Mouse (Mus musculus): ENCODE data around the gene Ccdc12. TPM values are rescaled to one million over a fixed set of nuclear protein-coding genes. Genes with fewer than 3 reads are reported as not detected.

Ccdc12 gene
- polyA plus RNA-seq, 1 experiment: 143 TPM

DNA sequence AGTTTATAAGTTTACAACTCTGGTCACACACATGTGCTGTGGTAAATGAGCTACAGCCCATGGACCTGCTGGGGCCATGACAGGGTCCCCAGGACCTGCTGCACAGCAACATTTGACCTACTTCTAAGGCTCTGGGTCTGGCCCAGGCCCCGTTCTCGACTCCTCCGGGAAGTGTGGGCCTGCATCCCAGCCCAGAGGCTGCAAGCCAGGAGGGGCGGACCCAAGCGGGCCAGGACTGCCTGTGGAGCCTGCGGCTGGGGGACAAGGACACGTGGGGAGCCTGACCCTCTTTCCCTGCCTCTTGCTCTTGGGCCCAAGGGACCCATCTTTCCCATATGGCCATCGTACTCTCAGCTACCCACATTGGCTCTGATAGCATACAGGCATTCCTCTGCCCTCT, 102.3 kb downstream of the Ccdc12 start:
- TF ChIP-seq CTCF (IDR thresholded peaks at IDR 0.05; ENCODE audit: low read depth, low read length): no peak
- no peak for TF ChIP-seq POLR2A (IDR thresholded peaks at IDR 0.05; ENCODE audit: borderline replicate concordance, low read depth, low read length)
- H3K27ac ChIP-seq (ENCODE audit: insufficient read depth, low read depth, low read length): no peak overlapping the region
- no peak overlapping the region for H3K4me3 ChIP-seq (ENCODE audit: insufficient read depth, low read length)
- H3K4me1 ChIP-seq (ENCODE audit: control insufficient read depth, insufficient read depth, low read length): no peaks in the 10 kb centered on the region

DNA sequence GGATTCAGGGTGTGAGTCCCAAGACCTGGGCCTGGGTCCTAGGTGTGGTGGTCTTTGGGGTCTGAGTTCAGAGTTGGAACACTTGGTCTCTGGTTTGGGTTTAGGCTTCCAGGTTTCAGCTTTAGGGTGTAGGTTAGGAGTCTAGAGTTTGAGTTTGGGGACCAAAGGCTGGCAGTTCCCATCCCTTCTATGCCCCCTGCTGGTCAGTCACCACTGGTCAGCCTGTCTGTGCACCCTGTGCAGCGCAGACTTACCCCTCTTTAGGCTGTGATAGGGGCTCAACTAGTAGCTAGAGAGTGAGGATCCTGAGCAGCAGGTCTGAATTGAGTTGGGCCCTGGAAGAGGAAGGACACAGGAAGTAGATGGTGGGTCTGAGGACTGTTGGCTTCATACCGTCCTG, 103.0 kb downstream of the Ccdc12 start:
- no peaks in the 10 kb centered on the region for H3K4me1 ChIP-seq (ENCODE audit: control insufficient read depth, insufficient read depth, low read length)
- TF ChIP-seq CTCF (IDR thresholded peaks at IDR 0.05; ENCODE audit: low read depth, low read length) (peak; percentile 72; the same call in 1 of the 2 replicates), POLR2A (IDR thresholded peaks at IDR 0.05; ENCODE audit: borderline replicate concordance, low read depth, low read length) (no peak)
- H3K4me3 ChIP-seq (ENCODE audit: insufficient read depth, low read length): no peak overlapping the region
- no peak overlapping the region for H3K27ac ChIP-seq (ENCODE audit: insufficient read depth, low read depth, low read length)

DNA sequence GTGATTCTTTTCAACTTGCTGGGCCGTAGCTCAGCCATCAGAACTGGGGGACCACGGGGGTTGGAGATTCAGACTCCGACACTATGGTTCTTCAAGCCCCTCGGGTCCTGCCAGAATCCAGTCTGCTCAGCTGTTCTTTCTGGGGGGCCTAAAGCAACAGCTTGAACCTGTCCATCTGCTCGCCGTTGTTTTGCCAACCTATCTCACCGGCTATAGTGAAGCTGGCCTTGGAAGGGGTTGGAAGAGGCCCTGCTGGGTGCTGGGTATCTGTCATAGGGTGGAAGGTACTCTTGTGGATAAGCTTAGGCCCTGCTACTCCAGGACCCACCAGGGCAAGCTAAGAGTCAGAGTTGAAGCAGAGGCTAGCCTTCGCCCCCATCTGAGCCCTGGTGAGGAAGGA, 104.6 kb downstream of the Ccdc12 start:
- no peaks in the 10 kb centered on the region for H3K4me1 ChIP-seq (ENCODE audit: control insufficient read depth, insufficient read depth, low read length)
- H3K27ac ChIP-seq (ENCODE audit: insufficient read depth, low read depth, low read length): no peak overlapping the region
- H3K4me3 ChIP-seq (ENCODE audit: insufficient read depth, low read length): no peak overlapping the region
- TF ChIP-seq CTCF (IDR thresholded peaks at IDR 0.05; ENCODE audit: low read depth, low read length) (no peak), POLR2A (IDR thresholded peaks at IDR 0.05; ENCODE audit: borderline replicate concordance, low read depth, low read length) (no peak)

Other genes with a start within 250 kb of the Ccdc12 start
- gene Ptpn23, start 248.3 kb upstream of the Ccdc12 start, polyA plus RNA-seq (2012; ENCODE audit: insufficient read depth, insufficient read length, missing spikeins): 28.5 and 29.9 TPM in 2 replicates
- 4.7 and 5.3 TPM in 2 replicates for gene Ngp, start 236.8 kb upstream of the Ccdc12 start, polyA plus RNA-seq (2012; ENCODE audit: insufficient read depth, insufficient read length, missing spikeins)
- gene Klhl18, start 179.8 kb upstream of the Ccdc12 start, polyA plus RNA-seq (2012; ENCODE audit: insufficient read depth, insufficient read length, missing spikeins): 17.4 and 19.3 TPM in 2 replicates
- 3.9 and 4.8 TPM in 2 replicates for gene Kif9, start 179.5 kb upstream of the Ccdc12 start, polyA plus RNA-seq (2012; ENCODE audit: insufficient read depth, insufficient read length, missing spikeins)
- 63.3 and 71.5 TPM in 2 replicates for gene Setd2, start 123.9 kb upstream of the Ccdc12 start, polyA plus RNA-seq (2012; ENCODE audit: insufficient read depth, insufficient read length, missing spikeins)
- 6.8 and 10.0 TPM in 2 replicates for gene Nradd, start 32.1 kb upstream of the Ccdc12 start, polyA plus RNA-seq (2012; ENCODE audit: insufficient read depth, insufficient read length, missing spikeins)
- gene Nbeal2, start 2.3 kb upstream of the Ccdc12 start, polyA plus RNA-seq (2012; ENCODE audit: insufficient read depth, insufficient read length, missing spikeins): 50.4 and 51.9 TPM in 2 replicates
- gene Myl3, start 85.4 kb downstream of the Ccdc12 start, polyA plus RNA-seq (2012; ENCODE audit: insufficient read depth, insufficient read length, missing spikeins): not detected in 2 replicates
- 0.34 TPM in 1 of 2 replicates, not detected in the other for gene Pth1r, start 90.6 kb downstream of the Ccdc12 start, polyA plus RNA-seq (2012; ENCODE audit: insufficient read depth, insufficient read length, missing spikeins)
- gene Prss42, start 141.7 kb downstream of the Ccdc12 start, polyA plus RNA-seq (2012; ENCODE audit: insufficient read depth, insufficient read length, missing spikeins): not detected in 2 replicates
- not detected in 2 replicates for gene Prss44, start 157.5 kb downstream of the Ccdc12 start, polyA plus RNA-seq (2012; ENCODE audit: insufficient read depth, insufficient read length, missing spikeins)
- not detected in 2 replicates for gene Prss43, start 170.2 kb downstream of the Ccdc12 start, polyA plus RNA-seq (2012; ENCODE audit: insufficient read depth, insufficient read length, missing spikeins)
- not detected in 2 replicates for gene Prss45, start 178.1 kb downstream of the Ccdc12 start, polyA plus RNA-seq (2012; ENCODE audit: insufficient read depth, insufficient read length, missing spikeins)
- gene Prss46, start 188.0 kb downstream of the Ccdc12 start, polyA plus RNA-seq (2012; ENCODE audit: insufficient read depth, insufficient read length, missing spikeins): not detected in 2 replicates
- gene Prss50, start 201.5 kb downstream of the Ccdc12 start, polyA plus RNA-seq (2012; ENCODE audit: insufficient read depth, insufficient read length, missing spikeins): not detected in 2 replicates
- gene Als2cl, start 223.4 kb downstream of the Ccdc12 start, polyA plus RNA-seq (2012; ENCODE audit: insufficient read depth, insufficient read length, missing spikeins): 12.6 and 16.4 TPM in 2 replicates
- gene Tmie, start 223.6 kb downstream of the Ccdc12 start, polyA plus RNA-seq (2012; ENCODE audit: insufficient read depth, insufficient read length, missing spikeins): not detected in 2 replicates

Measured in bone marrow macrophage, adult 2 months (primary cell).